Mouse (Mus musculus) midbrain, embryonic 10.5 days (tissue): ENCODE measurements at regions not wholly inside any gene's neighbourhood (a gene's known extent, or its start where the extent isn't known, plus 50 kb on each side); places are given as distances from the start of the nearest gene placed in this dataset.

Source experiments
- DNase-seq: peaks from one replicate; pipeline ENCODE4 v3.0.0-alpha.2; 2017; ENCODE audit warnings: low spot score
- H3K27ac ChIP-seq: fragments of 300-500 bp; sonication (generic); replicated peaks from 2 replicates; pipeline ENCODE4 v1.5.1; 2016; ENCODE audit warnings: mild to moderate bottlenecking
- H3K27me3 ChIP-seq: fragments of 300-500 bp; sonication (generic); 2 replicates; pipeline ENCODE4 v1.6.1; 2016; ENCODE audit warnings: low read depth, mild to moderate bottlenecking; ENCODE audit not compliant: poor library complexity, severe bottlenecking
- H3K36me3 ChIP-seq: fragments of 300-500 bp; sonication (generic); 2 replicates; pipeline ENCODE4 v1.6.1; 2016; ENCODE audit warnings: mild to moderate bottlenecking, moderate library complexity
- H3K4me1 ChIP-seq: fragments of 300-500 bp; sonication (generic); 2 replicates; pipeline ENCODE4 v1.6.1; 2016
- H3K4me3 ChIP-seq: fragments of 300-500 bp; sonication (generic); 2 replicates; pipeline ENCODE4 v1.5.1; 2016; ENCODE audit warnings: mild to moderate bottlenecking, moderate library complexity
- H3K9me3 ChIP-seq: fragments of 300-500 bp; sonication (generic); replicated peaks from 2 replicates; pipeline ENCODE4 v1.6.1; 2016; ENCODE audit warnings: mild to moderate bottlenecking
- WGBS: fragments of 180-500 bp; shearing (Covaris S2); methylation state at CpG from one replicate; pipeline ENCODE4 v1.1.7; 2016; 5-methylcytosine and 5-hydroxymethylcytosine counted together

- no peak overlapping the region for H3K27ac ChIP-seq
- H3K4me3 ChIP-seq, result no peak overlapping the region
- H3K27me3 ChIP-seq, result no peaks in the 10 kb centered on the region
- DNase-seq, result no peak
- no peaks in the 10 kb centered on the region for H3K36me3 ChIP-seq
- H3K4me1 ChIP-seq, result no peaks in the 10 kb centered on the region
- 79% methylated on average over 6 of the region's 6 CpGs for WGBS
- H3K9me3 ChIP-seq, result no peaks in the 10 kb centered on the region
Measured at GRCm38 (mm10) chr3:56590071-56590470, 406.6 kb upstream of the Nbea start.

- peak; percentile 12 for DNase-seq
- H3K4me1 ChIP-seq, result no peaks in the 10 kb centered on the region
- H3K4me3 ChIP-seq, result no peak overlapping the region
- H3K27ac ChIP-seq, result no peak overlapping the region
- no peaks in the 10 kb centered on the region for H3K9me3 ChIP-seq
- H3K36me3 ChIP-seq, result no peaks in the 10 kb centered on the region
- 57% methylated on average over 5 of the region's 5 CpGs for WGBS
- H3K27me3 ChIP-seq, result no peaks in the 10 kb centered on the region
Measured at GRCm38 (mm10) chr3:56575422-56575821, 391.9 kb upstream of the Nbea start.

DNA sequence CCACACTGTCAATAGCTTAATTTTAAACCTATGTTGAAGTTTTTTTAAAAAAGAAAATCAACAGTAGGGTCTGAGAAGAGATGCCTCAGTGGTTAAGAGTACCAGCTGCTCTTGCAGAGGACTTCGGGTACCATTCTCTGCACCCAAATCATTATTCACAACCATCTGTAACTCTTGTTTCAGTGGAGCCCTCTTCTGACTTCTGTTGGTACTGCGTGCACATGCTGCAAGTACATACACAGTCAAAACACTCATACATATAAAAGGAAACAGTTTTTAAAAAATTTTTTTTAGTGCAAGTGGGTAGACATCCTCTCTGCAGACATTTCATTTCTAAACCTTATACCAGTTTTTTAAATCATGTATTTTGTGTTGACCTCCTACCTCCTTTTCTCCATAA is 352.7 kb upstream of the Nbea start:
- H3K27ac ChIP-seq, result no peak overlapping the region
- H3K36me3 ChIP-seq, result no peaks in the 10 kb centered on the region
- no peaks in the 10 kb centered on the region for H3K27me3 ChIP-seq
- H3K4me3 ChIP-seq, result no peak overlapping the region
- H3K9me3 ChIP-seq, result no peaks in the 10 kb centered on the region
- 82% methylated on average over 2 of the region's 2 CpGs for WGBS
- no peak for DNase-seq
- no peaks in the 10 kb centered on the region for H3K4me1 ChIP-seq

GRCm38 (mm10) chr3:56504445-56504844 is 320.9 kb upstream of the Nbea start:
- no peaks in the 10 kb centered on the region for H3K27me3 ChIP-seq
- no peak overlapping the region for H3K4me3 ChIP-seq
- no peak overlapping the region for H3K27ac ChIP-seq
- H3K36me3 ChIP-seq, result no peaks in the 10 kb centered on the region
- no peaks in the 10 kb centered on the region for H3K4me1 ChIP-seq
- DNase-seq, result no peak
- 91% methylated on average over 1 of the region's 1 CpGs for WGBS
- no peaks in the 10 kb centered on the region for H3K9me3 ChIP-seq

DNA sequence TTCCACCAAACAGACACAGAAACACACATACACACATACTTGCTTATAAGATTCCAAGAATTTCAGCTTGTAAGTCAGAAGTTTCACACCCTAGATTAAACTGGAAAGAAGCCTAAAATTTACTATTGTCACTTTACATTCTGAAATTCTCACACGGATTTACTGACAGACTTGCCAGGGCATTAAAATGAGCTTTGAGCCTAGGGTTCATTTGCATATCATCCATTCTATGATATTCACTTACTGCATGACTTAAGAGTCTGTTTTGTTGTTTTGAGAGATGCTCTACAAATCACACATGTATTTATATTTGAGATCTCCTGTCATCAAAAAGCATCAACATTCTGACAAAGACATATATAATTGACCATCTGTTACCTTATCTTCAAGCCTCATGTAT is 315.8 kb upstream of the Nbea start:
- Histone ChIP-seq H3K4me1 (peaks cover 5% of the 10 kb centered on the region), H3K27me3 (no peaks in the 10 kb centered on the region), H3K27ac (no peak overlapping the region), H3K4me3 (no peak overlapping the region), H3K9me3 (no peaks in the 10 kb centered on the region), H3K36me3 (no peaks in the 10 kb centered on the region)
- 80% methylated on average over 1 of the region's 1 CpGs for WGBS
- no peak for DNase-seq

GRCm38 (mm10) chr3:56493937-56494336 is 310.4 kb upstream of the Nbea start:
- Histone ChIP-seq H3K27ac (peak overlapping the region; percentile 74), H3K36me3 (no peaks in the 10 kb centered on the region), H3K4me3 (no peak overlapping the region), H3K4me1 (peaks cover 16% of the 10 kb centered on the region), H3K27me3 (no peaks in the 10 kb centered on the region), H3K9me3 (no peaks in the 10 kb centered on the region)
- WGBS, result 27% methylated on average over 1 of the region's 1 CpGs
- DNase-seq, result peak; percentile 21

- Histone ChIP-seq H3K4me1 (peaks cover 23% of the 10 kb centered on the region), H3K36me3 (no peaks in the 10 kb centered on the region), H3K27ac (no peak overlapping the region), H3K27me3 (no peaks in the 10 kb centered on the region), H3K4me3 (no peak overlapping the region), H3K9me3 (no peaks in the 10 kb centered on the region)
- no peak for DNase-seq
- 83% methylated on average over 5 of the region's 5 CpGs for WGBS
Measured at GRCm38 (mm10) chr3:56489154-56489553, 305.7 kb upstream of the Nbea start.

DNA sequence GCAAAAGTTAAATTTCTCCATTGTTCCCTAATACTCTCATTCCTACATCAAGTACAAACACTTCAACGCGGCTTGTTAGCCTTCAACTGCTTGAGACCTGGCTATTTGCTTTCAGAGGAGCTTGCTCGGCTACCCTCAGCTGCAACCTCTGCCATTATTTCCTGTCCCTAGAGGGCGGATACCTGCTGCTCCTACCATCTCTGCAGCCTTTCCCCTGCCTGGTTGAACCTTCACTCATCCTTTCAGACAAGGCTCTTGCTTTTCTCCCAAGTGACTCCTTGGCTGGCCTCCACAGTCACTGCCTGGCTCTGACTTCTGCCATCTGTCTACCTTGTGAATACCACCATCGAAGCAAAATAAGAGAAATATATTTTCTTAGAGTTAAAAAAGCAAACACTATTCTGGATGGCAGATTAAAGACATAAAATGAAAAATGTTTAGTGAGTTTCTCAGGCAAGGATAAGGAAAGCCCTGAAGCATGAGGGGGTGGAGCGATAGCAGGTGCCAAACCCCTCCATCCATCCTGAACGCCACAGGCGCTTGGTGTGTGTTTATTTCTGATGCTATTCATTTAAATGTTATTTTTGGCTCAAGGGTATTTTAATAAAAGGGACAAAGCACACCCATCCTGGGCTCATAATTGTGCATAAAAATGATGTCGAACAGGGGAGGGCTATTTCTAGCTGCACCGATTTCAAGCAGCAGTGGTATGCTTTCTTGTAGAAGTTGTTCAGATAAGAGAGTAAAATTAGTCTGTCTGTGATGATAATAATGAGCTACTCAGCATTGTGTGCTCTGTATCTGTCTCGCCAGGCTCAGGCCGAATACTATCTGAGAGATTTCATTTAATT is 302.3 kb upstream of the Nbea start:
- Histone ChIP-seq H3K4me1 (peaks cover 14% of the 10 kb centered on the region), H3K9me3 (no peaks in the 10 kb centered on the region), H3K4me3 (no peak overlapping the region), H3K27ac (no peak overlapping the region), H3K27me3 (no peaks in the 10 kb centered on the region), H3K36me3 (no peaks in the 10 kb centered on the region)
- WGBS, result 69% methylated on average over 12 of the region's 12 CpGs
- no peak for DNase-seq

DNA sequence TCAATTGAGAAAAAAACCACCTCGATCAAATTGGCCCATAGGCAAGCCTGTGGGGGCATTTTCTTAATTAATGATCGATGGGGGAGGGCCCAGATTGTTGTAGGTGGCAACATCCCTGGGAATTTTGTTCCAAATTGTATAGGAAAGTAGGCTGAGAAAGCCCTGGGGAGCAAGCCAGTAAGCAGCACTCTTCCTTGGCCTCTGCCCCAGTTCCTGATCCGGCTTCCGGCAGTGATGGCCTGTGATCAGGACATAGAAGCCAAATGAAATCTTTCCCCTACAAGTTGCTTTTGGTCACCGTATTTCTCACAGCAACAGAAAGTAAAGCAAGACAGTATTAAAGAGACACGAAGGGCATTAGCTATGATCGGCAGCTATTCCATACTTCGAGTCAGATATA is 300.6 kb upstream of the Nbea start:
- no peak for DNase-seq
- H3K4me1 ChIP-seq, result peaks cover 20% of the 10 kb centered on the region
- no peak overlapping the region for H3K4me3 ChIP-seq
- 94% methylated on average over 8 of the region's 8 CpGs for WGBS
- H3K27me3 ChIP-seq, result no peaks in the 10 kb centered on the region
- no peaks in the 10 kb centered on the region for H3K36me3 ChIP-seq
- H3K27ac ChIP-seq, result no peak overlapping the region
- H3K9me3 ChIP-seq, result no peaks in the 10 kb centered on the region

- no peaks in the 10 kb centered on the region for H3K9me3 ChIP-seq
- H3K27me3 ChIP-seq, result no peaks in the 10 kb centered on the region
- peaks cover 20% of the 10 kb centered on the region for H3K4me1 ChIP-seq
- DNase-seq, result no peak
- no peak overlapping the region for H3K27ac ChIP-seq
- H3K4me3 ChIP-seq, result no peak overlapping the region
- no peaks in the 10 kb centered on the region for H3K36me3 ChIP-seq
- 88% methylated on average over 4 of the region's 4 CpGs for WGBS
Measured at GRCm38 (mm10) chr3:56483370-56483769, 299.9 kb upstream of the Nbea start.

DNA sequence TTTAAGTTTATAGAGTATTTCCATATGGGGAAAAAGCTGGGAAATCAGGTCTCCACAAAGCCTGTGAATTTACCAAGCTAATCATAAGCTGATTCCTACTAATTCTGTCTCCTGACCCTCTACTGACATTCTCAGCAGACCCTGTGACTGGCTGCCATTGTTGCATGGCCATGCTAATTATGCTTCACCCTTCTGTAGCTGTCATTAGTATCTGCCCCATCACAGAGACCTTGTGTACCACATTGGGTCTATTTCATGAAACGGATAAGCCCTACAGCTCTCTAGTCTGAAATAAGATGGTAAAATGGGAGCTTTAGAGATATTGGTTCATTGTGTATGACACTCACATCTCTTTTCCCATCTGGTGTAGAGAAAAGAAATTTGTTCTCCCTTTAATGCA is 296.0 kb upstream of the Nbea start:
- H3K4me3 ChIP-seq, result no peak overlapping the region
- DNase-seq, result no peak
- no peaks in the 10 kb centered on the region for H3K9me3 ChIP-seq
- 81% methylated on average over 1 of the region's 1 CpGs for WGBS
- no peak overlapping the region for H3K27ac ChIP-seq
- no peaks in the 10 kb centered on the region for H3K36me3 ChIP-seq
- H3K27me3 ChIP-seq, result no peaks in the 10 kb centered on the region
- peaks cover 28% of the 10 kb centered on the region for H3K4me1 ChIP-seq

- DNase-seq, result no peak
Measured at GRCm38 (mm10) chr3:56478544-56479140, 295.1 kb upstream of the Nbea start.

More at GRCm38 (mm10) chr3:56478544-56479140, 295.1 kb upstream of the Nbea start:
- Histone ChIP-seq H3K27ac (no peak overlapping the region), H3K36me3 (no peaks in the 10 kb centered on the region), H3K9me3 (no peaks in the 10 kb centered on the region), H3K27me3 (0 out of 2 replicates have a peak, but pooled peaks cover 3% of the 10 kb centered on the region), H3K4me3 (no peak overlapping the region), H3K4me1 (peaks cover 29% of the 10 kb centered on the region)
- WGBS, result 87% methylated on average over 6 of the region's 6 CpGs
